Mouse (Mus musculus): Measurements from ENCODE around the gene Trim72. TPM values are rescaled to one million over a fixed set of nuclear protein-coding genes. Genes with fewer than 3 reads are reported as not detected.

Trim72 gene
- total and polyA plus RNA-seq, 2 experiments from 2014 or later = 0.37 TPM; not detected in 1

- Histone ChIP-seq H3K27me3 (ENCODE audit: insufficient read depth, low read length) (no peaks in the 10 kb centered on the region), H3K9ac (replicated peaks; ENCODE audit: low read length) (no peak overlapping the region), H3K27ac (no peak overlapping the region), H3K36me3 (ENCODE audit: insufficient read depth, low read length) (no peaks in the 10 kb centered on the region), H3K4me1 (ENCODE audit: insufficient read depth, low read length) (no peaks in the 10 kb centered on the region), H3K9me3 (ENCODE audit: low read length) (no peaks in the 10 kb centered on the region), H3K4me3 (ENCODE audit: low read length) (no peak overlapping the region), H3K4me2 (ENCODE audit: low read depth, low read length) (no peak overlapping the region)
- TF ChIP-seq CTCF (IDR thresholded peaks at IDR 0.05; ENCODE audit: low read depth) = no peak
- ATAC-seq (no peak), DNase-seq (ENCODE audit: low spot score) (no peak)
- WGBS = 87% methylated on average over 1 of the region's 1 CpGs
Measured at GRCm38 (mm10) chr7:127999436-127999835, 4.3 kb upstream of the Trim72 start.

DNA sequence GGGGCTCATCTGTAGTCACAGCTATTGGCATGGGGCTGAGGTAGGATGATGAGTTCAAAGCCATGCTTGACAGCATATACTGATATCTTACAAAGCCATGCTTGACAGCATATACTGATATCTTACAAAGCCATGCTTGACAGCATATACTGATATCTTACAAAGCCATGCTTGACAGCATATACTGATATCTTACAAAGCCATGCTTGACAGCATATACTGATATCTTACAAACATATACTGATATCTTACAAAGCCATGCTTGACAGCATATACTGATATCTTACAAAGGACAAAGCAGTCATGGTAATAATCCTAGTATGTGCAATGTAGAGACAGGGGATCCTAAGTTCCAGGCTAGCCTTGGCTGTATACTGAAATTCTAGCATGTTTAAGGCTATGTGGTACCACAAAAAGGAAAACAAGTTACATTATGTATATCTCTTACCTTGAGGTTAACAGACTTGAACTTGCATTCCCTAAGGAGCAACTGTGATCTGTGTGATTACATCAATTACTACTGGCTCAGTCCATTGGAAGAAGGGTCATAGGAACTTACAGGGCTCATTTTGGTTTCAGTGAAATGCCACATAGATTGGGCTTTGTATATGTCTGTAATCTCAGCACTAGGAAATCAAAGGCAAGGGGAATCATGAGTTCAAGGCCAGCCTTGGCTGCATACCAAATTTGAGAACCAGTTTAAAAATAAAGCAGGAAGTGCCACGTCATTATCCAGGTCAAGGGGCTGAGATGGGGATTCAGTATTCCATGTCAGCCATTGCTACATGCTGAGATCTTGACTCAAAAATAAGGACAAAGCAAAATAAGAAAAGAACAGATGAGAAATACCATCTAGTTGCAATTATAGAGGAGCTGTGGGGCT, 3.4 kb upstream of the Trim72 start:
- no peak for ATAC-seq
- Histone ChIP-seq H3K9me3 (ENCODE audit: low read length) (no peaks in the 10 kb centered on the region), H3K36me3 (ENCODE audit: insufficient read depth, low read length) (no peaks in the 10 kb centered on the region), H3K4me3 (ENCODE audit: low read length) (no peak overlapping the region), H3K4me2 (ENCODE audit: low read depth, low read length) (no peak overlapping the region), H3K27me3 (ENCODE audit: insufficient read depth, low read length) (no peaks in the 10 kb centered on the region), H3K4me1 (ENCODE audit: insufficient read depth, low read length) (no peaks in the 10 kb centered on the region), H3K9ac (replicated peaks; ENCODE audit: low read length) (no peak overlapping the region), H3K27ac (no peak overlapping the region)
- WGBS = 80% methylated on average over 1 of the region's 1 CpGs
- DNase-seq (ENCODE audit: low spot score) = no peak
- TF ChIP-seq CTCF (IDR thresholded peaks at IDR 0.05; ENCODE audit: low read depth) = no peak

GRCm38 (mm10) chr7:128003098-128003497, 651 bp upstream of the Trim72 start:
- Histone ChIP-seq H3K27me3 (ENCODE audit: insufficient read depth, low read length) (no peaks in the 10 kb centered on the region), H3K9me3 (ENCODE audit: low read length) (no peaks in the 10 kb centered on the region), H3K9ac (replicated peaks; ENCODE audit: low read length) (no peak overlapping the region), H3K27ac (no peak overlapping the region), H3K36me3 (ENCODE audit: insufficient read depth, low read length) (no peaks in the 10 kb centered on the region), H3K4me3 (ENCODE audit: low read length) (no peak overlapping the region), H3K4me2 (ENCODE audit: low read depth, low read length) (no peak overlapping the region), H3K4me1 (ENCODE audit: insufficient read depth, low read length) (no peaks in the 10 kb centered on the region)
- no peak for TF ChIP-seq CTCF (IDR thresholded peaks at IDR 0.05; ENCODE audit: low read depth)
- DNase-seq (ENCODE audit: low spot score) (no peak), ATAC-seq (no peak)
- WGBS = 92% methylated on average over 6 of the region's 6 CpGs

DNA sequence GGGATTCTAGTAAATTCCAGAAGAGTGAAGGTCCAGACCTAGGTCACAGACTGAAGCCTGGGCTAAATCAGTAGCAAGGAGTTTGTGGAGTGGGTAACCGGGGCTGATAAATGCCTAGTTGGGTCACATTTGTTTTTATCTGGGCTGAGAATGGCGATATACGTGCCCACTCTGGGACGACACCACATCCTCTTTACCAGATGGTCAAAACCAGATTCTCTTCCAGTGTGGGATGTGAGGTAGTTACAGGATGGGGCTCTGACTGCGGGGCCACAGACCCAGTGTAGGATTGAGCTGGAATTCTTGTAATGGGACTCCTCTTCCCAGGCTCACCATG, 369 bp downstream of the Trim72 start:
- ATAC-seq (0 out of 2 replicates have a peak, but pooled peaks have one; percentile 3), DNase-seq (ENCODE audit: low spot score) (no peak)
- Histone ChIP-seq H3K9ac (replicated peaks; ENCODE audit: low read length) (no peak overlapping the region), H3K36me3 (ENCODE audit: insufficient read depth, low read length) (no peaks in the 10 kb centered on the region), H3K4me2 (ENCODE audit: low read depth, low read length) (no peak overlapping the region), H3K4me1 (ENCODE audit: insufficient read depth, low read length) (no peaks in the 10 kb centered on the region), H3K9me3 (ENCODE audit: low read length) (no peaks in the 10 kb centered on the region), H3K4me3 (ENCODE audit: low read length) (no peak overlapping the region), H3K27ac (no peak overlapping the region), H3K27me3 (ENCODE audit: insufficient read depth, low read length) (no peaks in the 10 kb centered on the region)
- WGBS = 74% methylated on average over 5 of the region's 5 CpGs
- no peak for TF ChIP-seq CTCF (IDR thresholded peaks at IDR 0.05; ENCODE audit: low read depth)

GRCm38 (mm10) chr7:128004487-128005362, 976 bp downstream of the Trim72 start:
- DNase-seq (ENCODE audit: low spot score) = no peak
- WGBS = 30% methylated on average over 35 of the region's 35 CpGs

DNA sequence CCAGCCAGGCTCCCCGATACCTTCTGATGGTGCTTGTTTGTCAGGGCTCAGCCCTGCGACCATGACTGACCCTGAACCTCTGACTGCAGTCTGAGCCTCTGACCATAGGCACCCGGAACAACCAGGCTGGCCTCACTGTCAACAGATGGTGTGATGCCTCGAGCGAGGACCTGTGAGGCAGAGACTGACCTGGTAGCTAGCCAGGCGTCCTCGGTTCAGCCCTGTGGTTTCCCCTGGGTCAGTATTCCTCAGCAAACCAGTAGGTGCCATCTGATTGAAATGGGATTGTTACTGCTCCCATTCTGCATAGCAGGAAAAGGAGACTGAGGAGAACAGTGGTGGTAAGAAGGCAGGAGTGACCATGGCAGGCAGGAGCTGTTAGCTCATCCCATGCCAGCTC, 2.4 kb downstream of the Trim72 start:
- Histone ChIP-seq H3K27me3 (ENCODE audit: insufficient read depth, low read length) (no peaks in the 10 kb centered on the region), H3K4me1 (ENCODE audit: insufficient read depth, low read length) (no peaks in the 10 kb centered on the region), H3K4me3 (ENCODE audit: low read length) (no peak overlapping the region), H3K9me3 (ENCODE audit: low read length) (no peaks in the 10 kb centered on the region), H3K4me2 (ENCODE audit: low read depth, low read length) (no peak overlapping the region), H3K9ac (replicated peaks; ENCODE audit: low read length) (no peak overlapping the region), H3K36me3 (ENCODE audit: insufficient read depth, low read length) (no peaks in the 10 kb centered on the region), H3K27ac (no peak overlapping the region)
- WGBS = 73% methylated on average over 7 of the region's 7 CpGs
- TF ChIP-seq CTCF (IDR thresholded peaks at IDR 0.05; ENCODE audit: low read depth) = no peak
- DNase-seq (ENCODE audit: low spot score) = no peak
- ATAC-seq = no peak

More at GRCm38 (mm10) chr7:128004487-128005362, 976 bp downstream of the Trim72 start:
- Histone ChIP-seq H3K9me3 (ENCODE audit: low read length) (no peaks in the 10 kb centered on the region), H3K9ac (replicated peaks; ENCODE audit: low read length) (no peak overlapping the region), H3K36me3 (ENCODE audit: insufficient read depth, low read length) (no peaks in the 10 kb centered on the region), H3K4me3 (ENCODE audit: low read length) (no peak overlapping the region), H3K4me2 (ENCODE audit: low read depth, low read length) (0 out of 2 replicates have a peak overlapping the region, but pooled peaks have one; percentile 16), H3K27ac (no peak overlapping the region), H3K27me3 (ENCODE audit: insufficient read depth, low read length) (no peaks in the 10 kb centered on the region), H3K4me1 (ENCODE audit: insufficient read depth, low read length) (no peaks in the 10 kb centered on the region)
- ATAC-seq = peak; percentile 42; the same call in 1 of the 2 replicates
- no peak for TF ChIP-seq CTCF (IDR thresholded peaks at IDR 0.05; ENCODE audit: low read depth)
